Mouse (Mus musculus) liver, adult 2 months (tissue): ENCODE data around the gene Fto.

Experiments used
- CTCF ChIP-seq: fragments of 200-500 bp; IDR thresholded peaks from 2 replicates; pipeline ENCODE4 v1.5.1; 2011; ENCODE audit warnings: low read depth, low read length, control low read depth
- POLR2A ChIP-seq: fragments of 200-500 bp; IDR thresholded peaks from 2 replicates; pipeline ENCODE4 v1.6.1; 2011; ENCODE audit warnings: low read length, control low read depth; ENCODE audit not compliant: insufficient read depth; ENCODE audit errors: extremely low read depth

- TF ChIP-seq POLR2A (no peak), CTCF (no peak)
Measured at GRCm38 (mm10) chr8:91607091-91607490, 293.8 kb downstream of the Fto start.
